Mouse (Mus musculus) liver, adult (tissue): ENCODE measurements around the gene Ckmt2.

ENCODE experiments used
- GATA4 ChIP-seq: IDR thresholded peaks from 2 replicates; pipeline ENCODE4 v1.6.1; 2014; ENCODE audit warnings: mild to moderate bottlenecking, low read length; ENCODE audit not compliant: insufficient replicate concordance

The Ckmt2 gene

GRCm38 (mm10) chr13:91881837-91882480 lies 5.3 kb upstream of the Ckmt2 start:
- no peak for TF ChIP-seq GATA4

GRCm38 (mm10) chr13:91880256-91880655 lies 3.6 kb upstream of the Ckmt2 start:
- no peak for TF ChIP-seq GATA4

GRCm38 (mm10) chr13:91877996-91878395 lies 1.3 kb upstream of the Ckmt2 start:
- TF ChIP-seq GATA4 = no peak

- TF ChIP-seq GATA4 = no peak
Observed at GRCm38 (mm10) chr13:91877350-91877749, 665 bp upstream of the Ckmt2 start.

- TF ChIP-seq GATA4 = no peak
Observed at GRCm38 (mm10) chr13:91875581-91875980, 1.1 kb downstream of the Ckmt2 start.

GRCm38 (mm10) chr13:91874565-91874964 lies 2.1 kb downstream of the Ckmt2 start:
- TF ChIP-seq GATA4 = no peak

- no peak for TF ChIP-seq GATA4
Observed at GRCm38 (mm10) chr13:91873734-91874329, 2.9 kb downstream of the Ckmt2 start.

GRCm38 (mm10) chr13:91868577-91868976 lies 8.1 kb downstream of the Ckmt2 start:
- TF ChIP-seq GATA4 = no peak

GRCm38 (mm10) chr13:91858835-91859234 lies 17.9 kb downstream of the Ckmt2 start:
- TF ChIP-seq GATA4 = no peak

- TF ChIP-seq GATA4 = no peak
Observed at GRCm38 (mm10) chr13:91857427-91857826, 19.3 kb downstream of the Ckmt2 start.

GRCm38 (mm10) chr13:91854412-91854811 lies 22.3 kb downstream of the Ckmt2 start:
- no peak for TF ChIP-seq GATA4

GRCm38 (mm10) chr13:91827876-91828275 lies 48.8 kb downstream of the Ckmt2 start:
- no peak for TF ChIP-seq GATA4

GRCm38 (mm10) chr13:91826066-91826465 lies 50.6 kb downstream of the Ckmt2 start:
- TF ChIP-seq GATA4 = no peak

GRCm38 (mm10) chr13:91824845-91825550 lies 51.7 kb downstream of the Ckmt2 start:
- TF ChIP-seq GATA4 = no peak

GRCm38 (mm10) chr13:91823735-91824134 lies 53.0 kb downstream of the Ckmt2 start:
- TF ChIP-seq GATA4 = no peak

GRCm38 (mm10) chr13:91814670-91815069 lies 62.0 kb downstream of the Ckmt2 start:
- TF ChIP-seq GATA4 = no peak
